Mouse (Mus musculus) kidney, adult 2 months (tissue): ENCODE measurements at regions not wholly inside any gene's neighbourhood (a gene's known extent, or its start where the extent isn't known, plus 50 kb on each side); places are given as distances from the start of the nearest gene placed in this dataset.

Source experiments
- CTCF ChIP-seq: fragments of 200-500 bp; conservative IDR thresholded peaks from 2 replicates; pipeline ENCODE4 v1.5.1; 2011; ENCODE audit warnings: low read depth, mild to moderate bottlenecking, control low read depth, low read length, moderate library complexity, mixed read lengths; ENCODE audit not compliant: insufficient read depth, insufficient read length
- POLR2A ChIP-seq: fragments of 200-500 bp; IDR thresholded peaks from one replicate; pipeline ENCODE4 v1.6.1; 2011; ENCODE audit warnings: low read depth, low read length, control low read depth

DNA sequence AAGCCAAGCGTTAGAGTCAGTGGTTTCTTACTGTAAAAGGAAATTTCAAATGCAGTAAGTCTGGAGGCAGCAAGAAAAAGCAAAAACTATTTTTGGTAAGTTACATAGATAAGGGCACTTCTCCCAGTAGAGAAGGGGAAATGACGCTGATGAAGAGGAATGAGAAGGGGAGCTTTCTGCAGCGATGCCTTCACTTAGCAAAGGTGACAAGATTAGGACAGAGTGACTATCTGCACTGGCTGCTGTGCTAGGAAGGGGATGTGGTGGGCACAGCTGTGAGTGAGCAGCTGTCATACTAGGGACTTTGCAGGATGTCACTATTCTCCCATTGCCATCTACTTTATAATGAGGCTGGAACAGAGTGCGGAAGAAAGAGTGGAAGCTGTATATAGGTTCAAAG, 156.5 kb downstream of the Ibtk start:
- TF ChIP-seq CTCF (no peak), POLR2A (no peak)
